Mouse (Mus musculus) erythroblast, embryonic 14.5 days (primary cell): Measurements from ENCODE around the gene Stam.

Experiments
- GATA1 ChIP-seq: IDR thresholded peaks from 2 replicates; pipeline ENCODE4 v1.6.1; 2012; ENCODE audit warnings: low read length, inconsistent platforms, mixed read lengths
- TAL1 ChIP-seq: IDR thresholded peaks from 3 replicates; pipeline ENCODE4 v1.6.1; 2012; ENCODE audit warnings: low read length, inconsistent platforms, mixed read lengths

- TF ChIP-seq GATA1 (no peak), TAL1 (no peak)
Observed at GRCm38 (mm10) chr2:14070466-14070865, 3.4 kb upstream of the Stam start.
